Mouse (Mus musculus): ENCODE data around the gene Nuak1.

GRCm38 (mm10) chr10:84335441-84335840, 105.0 kb downstream of the Nuak1 start:
- TF ChIP-seq CTCF (conservative IDR thresholded peaks at IDR 0.05; ENCODE audit: low read length) (no peak), NANOG (IDR thresholded peaks at IDR 0.05; ENCODE audit: borderline replicate concordance, low read length) (no peak), POU5F1 (IDR thresholded peaks at IDR 0.05; ENCODE audit: borderline replicate concordance, low read length) (no peak)

All from E14TG2a.4 (cell line).